Mouse (Mus musculus) liver, embryonic 14.5 days (tissue): ENCODE data around the gene 2010300C02Rik. TPM values are rescaled to one million over a fixed set of nuclear protein-coding genes. Genes with fewer than 3 reads are reported as not detected.
A peak's percentile ranks its signal among the peaks of the same experiment; 100 is the strongest.

ENCODE experiments used
- ATAC-seq: fragments of 200-750 bp; cut with Nextera tagmentation; 2 replicates; pipeline ENCODE4 v1.8.0; 2017; ENCODE audit warnings: moderate number of reproducible peaks, mild to moderate bottlenecking, moderate library complexity; ENCODE audit not compliant: insufficient read depth
- DNase-seq, 3 experiments: peaks; one replicate each; pipeline ENCODE4 v3.0.0-alpha.2; 2012 to 2013; ENCODE audit warnings: low read depth in 3 of 3, low spot score in 3 of 3
- H3K27ac ChIP-seq: fragments of 300-500 bp; sonication (generic); 2 replicates; pipeline ENCODE4 v1.5.1; 2014; ENCODE audit warnings: moderate library complexity, mild to moderate bottlenecking, control low read depth, inconsistent platforms
- H3K27me3 ChIP-seq: fragments of 300-500 bp; sonication (generic); 2 replicates; pipeline ENCODE4 v1.6.1; 2014; ENCODE audit warnings: mild to moderate bottlenecking, low read length, moderate library complexity; ENCODE audit not compliant: control insufficient read depth, insufficient read depth
- H3K36me3 ChIP-seq: fragments of 300-500 bp; sonication (generic); replicated peaks from 2 replicates; pipeline ENCODE4 v1.6.1; 2014; ENCODE audit warnings: low read depth; ENCODE audit not compliant: control insufficient read depth, insufficient read depth
- H3K4me1 ChIP-seq, 2 experiments: fragments of 200-500 bp in 1 of 2; fragments of 300-500 bp in 1 of 2; sonication (generic) in 1 of 2; replicated peaks; 2 replicates each; pipeline ENCODE4 v1.6.1; 2012 to 2014; ENCODE audit warnings: antibody characterized with exemption in 1 of 2, inconsistent platforms in 1 of 2, low read length in 1 of 2; ENCODE audit not compliant: control insufficient read depth in 2 of 2, insufficient read depth in 2 of 2
- H3K4me2 ChIP-seq: fragments of 300-500 bp; sonication (generic); 2 replicates; pipeline ENCODE4 v1.6.1; 2014; ENCODE audit warnings: low read depth, mild to moderate bottlenecking, control low read depth, moderate library complexity
- H3K4me3 ChIP-seq, 2 experiments: fragments of 200-500 bp in 1 of 2; fragments of 300-500 bp in 1 of 2; sonication (generic) in 1 of 2; 2 replicates each; pipeline ENCODE4 v1.5.1; 2012 to 2014; ENCODE audit warnings: low read depth in 2 of 2, low read length in 2 of 2, mild to moderate bottlenecking in 2 of 2, control low read depth in 1 of 2, inconsistent platforms in 1 of 2, moderate library complexity in 1 of 2; ENCODE audit not compliant: insufficient read depth in 1 of 2
- H3K9ac ChIP-seq: fragments of 300-500 bp; sonication (generic); replicated peaks from 2 replicates; pipeline ENCODE4 v1.6.1; 2014; ENCODE audit warnings: mild to moderate bottlenecking, control low read depth, moderate library complexity
- H3K9me3 ChIP-seq: fragments of 300-500 bp; sonication (generic); 2 replicates; pipeline ENCODE4 v1.6.1; 2016; ENCODE audit warnings: low read length, mixed read lengths; ENCODE audit not compliant: control insufficient read depth
- CTCF ChIP-seq: IDR thresholded peaks from 2 replicates; pipeline ENCODE4 v1.5.1; 2016; ENCODE audit warnings: antibody characterized with exemption, low read depth, control low read depth
- EP300 ChIP-seq: IDR thresholded peaks from 2 replicates; pipeline ENCODE4 v1.6.1; 2016; ENCODE audit warnings: antibody characterized with exemption, low read depth
- WGBS: fragments of 180-500 bp; shearing (Covaris S2); extraction: QIAGEN DNeasy Blood & Tissue Kit; methylation state at CpG from one replicate; pipeline ENCODE4 v1.1.7; 2014; ENCODE audit not compliant: insufficient replicate concordance; 5-methylcytosine and 5-hydroxymethylcytosine counted together
- polyA plus RNA-seq, 2 experiments: library from polyadenylated mRNA; depleted of rRNA in 1 of 2; stranded (reverse) in 1 of 2; unstranded in 1 of 2; fragments of >200 nt; fragmentation: Nextera tagmentation in 1 of 2; extraction: Ambion mirVana in 1 of 2; gene quantifications; 2 replicates each; pipeline versions ENCODE4 v1.2.1 to v1.2.3; 2012 to 2014

Gene 2010300C02Rik
- polyA plus RNA-seq, 2 experiments, result 0.09 TPM; not detected in 1

- Histone ChIP-seq H3K9me3 (no peaks in the 10 kb centered on the region), H3K27ac (no peak overlapping the region), H3K4me2 (no peak overlapping the region), H3K9ac (no peak overlapping the region), H3K4me3 (no peak overlapping the region), H3K27me3 (no peaks in the 10 kb centered on the region), H3K4me1 (no peaks in the 10 kb centered on the region), H3K36me3 (no peaks in the 10 kb centered on the region)
- ATAC-seq, result no peak
- WGBS, result 62% methylated on average over 9 of the region's 9 CpGs
- peak in 2 of 3 experiments; percentile 26 to 40 for DNase-seq
- TF ChIP-seq EP300 (no peak), CTCF (peak; percentile 94)
These were observed 41.4 kb downstream of the 2010300C02Rik start for GRCm38 (mm10) chr1:37678327-37679123.

- H3K4me1 ChIP-seq, result no peaks in the 10 kb centered on the region
- H3K4me2 ChIP-seq, result no peak overlapping the region
- no peaks in the 10 kb centered on the region for H3K9me3 ChIP-seq
- H3K4me3 ChIP-seq, result no peak overlapping the region
- no peak overlapping the region for H3K27ac ChIP-seq
- 47% methylated on average over 7 of the region's 7 CpGs for WGBS
- H3K9ac ChIP-seq, result no peak overlapping the region
- TF ChIP-seq CTCF, result no peak
- no peaks in the 10 kb centered on the region for H3K36me3 ChIP-seq
- H3K27me3 ChIP-seq, result no peaks in the 10 kb centered on the region
- DNase-seq, result no peak
- no peak for ATAC-seq
These were observed 42.8 kb downstream of the 2010300C02Rik start for GRCm38 (mm10) chr1:37676967-37677512.

- ATAC-seq (no peak), DNase-seq (no peak)
- no peaks in the 10 kb centered on the region for H3K4me1 ChIP-seq
- no peak overlapping the region for H3K9ac ChIP-seq
- no peak overlapping the region for H3K27ac ChIP-seq
- no peaks in the 10 kb centered on the region for H3K27me3 ChIP-seq
- H3K4me3 ChIP-seq, result no peak overlapping the region
- no peak overlapping the region for H3K4me2 ChIP-seq
- 43% methylated on average over 6 of the region's 6 CpGs for WGBS
- no peaks in the 10 kb centered on the region for H3K9me3 ChIP-seq
- no peaks in the 10 kb centered on the region for H3K36me3 ChIP-seq
- TF ChIP-seq CTCF, result peak; percentile 18; the same call in 1 of the 2 replicates
- no peak for TF ChIP-seq EP300
These were observed 44.4 kb downstream of the 2010300C02Rik start for GRCm38 (mm10) chr1:37675444-37675843.

- Histone ChIP-seq H3K27ac (no peak overlapping the region), H3K4me1 (no peaks in the 10 kb centered on the region), H3K9ac (no peak overlapping the region), H3K36me3 (no peaks in the 10 kb centered on the region), H3K27me3 (no peaks in the 10 kb centered on the region), H3K4me2 (no peak overlapping the region), H3K4me3 (no peak overlapping the region), H3K9me3 (no peaks in the 10 kb centered on the region)
- TF ChIP-seq EP300 (no peak), CTCF (no peak)
- DNase-seq (no peak), ATAC-seq (no peak)
- WGBS, result 76% methylated on average over 8 of the region's 8 CpGs
These were observed 45.6 kb downstream of the 2010300C02Rik start for GRCm38 (mm10) chr1:37674266-37674665.

GRCm38 (mm10) chr1:37671316-37671715 is 48.6 kb downstream of the 2010300C02Rik start:
- Histone ChIP-seq H3K4me2 (no peak overlapping the region), H3K4me3 (no peak overlapping the region), H3K9me3 (no peaks in the 10 kb centered on the region), H3K4me1 (no peaks in the 10 kb centered on the region), H3K27ac (no peak overlapping the region), H3K27me3 (no peaks in the 10 kb centered on the region), H3K9ac (no peak overlapping the region), H3K36me3 (no peaks in the 10 kb centered on the region)
- WGBS, result 40% methylated on average over 4 of the region's 4 CpGs
- ATAC-seq (no peak), DNase-seq (no peak)
- TF ChIP-seq CTCF, result no peak
- TF ChIP-seq EP300, result no peak
